Mouse (Mus musculus): ENCODE results near the gene Hnrnpll.

DNA sequence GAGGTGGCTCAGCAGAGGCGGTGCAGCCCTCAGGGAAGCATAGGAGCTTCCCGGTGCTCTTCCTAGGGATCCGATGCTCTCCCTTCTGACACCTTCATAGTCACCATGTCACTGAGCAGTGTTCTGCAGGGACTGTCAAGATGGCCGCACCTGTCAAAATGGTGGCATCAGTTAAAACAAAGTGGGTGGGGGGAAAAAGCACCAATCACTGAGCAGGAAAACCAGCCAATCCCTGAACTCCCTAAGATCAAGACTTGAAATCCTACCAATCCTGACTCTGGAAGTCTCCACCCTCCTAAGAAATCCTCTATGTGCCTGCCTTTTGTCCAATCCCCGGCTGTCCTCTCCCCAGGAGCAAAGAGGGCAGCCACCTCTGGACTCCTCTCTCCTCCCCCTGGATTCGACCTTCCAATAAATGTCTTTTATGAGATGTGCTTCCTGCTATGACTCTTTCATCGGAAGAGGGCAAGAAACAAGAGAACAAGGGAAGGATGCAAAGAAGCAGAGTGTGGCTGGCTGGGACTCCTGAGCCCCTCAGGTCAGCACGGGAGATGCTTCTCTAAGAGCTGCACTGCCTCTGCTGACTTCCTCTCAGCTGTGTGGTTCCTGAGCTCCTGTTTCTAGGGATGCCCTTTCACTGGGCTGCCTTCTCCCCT is 1.8 kb upstream of the Hnrnpll start:
- no peak for TF ChIP-seq POLR2A (IDR thresholded peaks at IDR 0.05; ENCODE audit: insufficient read depth, low read depth, low read length)
- no peak for TF ChIP-seq CTCF (IDR thresholded peaks at IDR 0.05)
- TF ChIP-seq EP300 (IDR thresholded peaks at IDR 0.05; ENCODE audit: insufficient read depth, low read depth, low read length) = no peak
